Mouse (Mus musculus) heart, embryonic 16.5 days (tissue): ENCODE data around the gene Acad10. TPM values are rescaled to one million over a fixed set of nuclear protein-coding genes. Genes with fewer than 3 reads are reported as not detected.
A peak's percentile ranks its signal among the peaks of the same experiment; 100 is the strongest.

ENCODE experiments used
- ATAC-seq: fragments of 200-750 bp; cut with Nextera tagmentation; replicated peaks from 2 replicates; pipeline ENCODE4 v1.8.0; 2017; ENCODE audit warnings: moderate number of reproducible peaks; ENCODE audit not compliant: insufficient read depth, low FRiP score; ENCODE audit errors: extremely low read depth
- H3K27ac ChIP-seq: fragments of 300-500 bp; sonication (generic); 2 replicates; pipeline ENCODE4 v1.5.1; 2014; ENCODE audit warnings: mild to moderate bottlenecking, low read length, control low read depth, moderate library complexity
- H3K27me3 ChIP-seq: fragments of 300-500 bp; sonication (generic); 2 replicates; pipeline ENCODE4 v1.6.1; 2014; ENCODE audit warnings: low read length, mixed read lengths; ENCODE audit not compliant: control insufficient read depth, insufficient read depth
- H3K36me3 ChIP-seq: fragments of 300-500 bp; sonication (generic); 2 replicates; pipeline ENCODE4 v1.6.1; 2014; ENCODE audit not compliant: control insufficient read depth, insufficient read depth
- H3K4me1 ChIP-seq: fragments of 300-500 bp; sonication (generic); 2 replicates; pipeline ENCODE4 v1.6.1; 2014; ENCODE audit warnings: low read length, mixed read lengths; ENCODE audit not compliant: control insufficient read depth, insufficient read depth
- H3K4me2 ChIP-seq: fragments of 300-500 bp; sonication (generic); 2 replicates; pipeline ENCODE4 v1.6.1; 2014; ENCODE audit warnings: low read depth, mild to moderate bottlenecking, control low read depth, low read length
- H3K4me3 ChIP-seq: fragments of 300-500 bp; sonication (generic); 2 replicates; pipeline ENCODE4 v1.5.1; 2014; ENCODE audit warnings: mild to moderate bottlenecking, control low read depth, low read length
- H3K9ac ChIP-seq: fragments of 300-500 bp; sonication (generic); 2 replicates; pipeline ENCODE4 v1.6.1; 2014; ENCODE audit warnings: low read length, control low read depth
- H3K9me3 ChIP-seq: fragments of 300-500 bp; sonication (generic); replicated peaks from 2 replicates; pipeline ENCODE4 v1.6.1; 2016; ENCODE audit warnings: low read length; ENCODE audit not compliant: control insufficient read depth
- WGBS: fragments of 180-500 bp; shearing (Covaris S2); extraction: QIAGEN DNeasy Blood & Tissue Kit; methylation state at CpG from one replicate; pipeline ENCODE4 v1.1.7; 2014; 5-methylcytosine and 5-hydroxymethylcytosine counted together
- polyA plus RNA-seq: library from polyadenylated mRNA; unstranded; fragments of >200 nt; fragmentation: Nextera tagmentation; extraction: Ambion mirVana; gene quantifications from 2 replicates; pipeline ENCODE4 v1.2.1, GENCODE M21; 2015

Acad10 gene
- polyA plus RNA-seq = 2.2 and 2.6 TPM in 2 replicates

DNA sequence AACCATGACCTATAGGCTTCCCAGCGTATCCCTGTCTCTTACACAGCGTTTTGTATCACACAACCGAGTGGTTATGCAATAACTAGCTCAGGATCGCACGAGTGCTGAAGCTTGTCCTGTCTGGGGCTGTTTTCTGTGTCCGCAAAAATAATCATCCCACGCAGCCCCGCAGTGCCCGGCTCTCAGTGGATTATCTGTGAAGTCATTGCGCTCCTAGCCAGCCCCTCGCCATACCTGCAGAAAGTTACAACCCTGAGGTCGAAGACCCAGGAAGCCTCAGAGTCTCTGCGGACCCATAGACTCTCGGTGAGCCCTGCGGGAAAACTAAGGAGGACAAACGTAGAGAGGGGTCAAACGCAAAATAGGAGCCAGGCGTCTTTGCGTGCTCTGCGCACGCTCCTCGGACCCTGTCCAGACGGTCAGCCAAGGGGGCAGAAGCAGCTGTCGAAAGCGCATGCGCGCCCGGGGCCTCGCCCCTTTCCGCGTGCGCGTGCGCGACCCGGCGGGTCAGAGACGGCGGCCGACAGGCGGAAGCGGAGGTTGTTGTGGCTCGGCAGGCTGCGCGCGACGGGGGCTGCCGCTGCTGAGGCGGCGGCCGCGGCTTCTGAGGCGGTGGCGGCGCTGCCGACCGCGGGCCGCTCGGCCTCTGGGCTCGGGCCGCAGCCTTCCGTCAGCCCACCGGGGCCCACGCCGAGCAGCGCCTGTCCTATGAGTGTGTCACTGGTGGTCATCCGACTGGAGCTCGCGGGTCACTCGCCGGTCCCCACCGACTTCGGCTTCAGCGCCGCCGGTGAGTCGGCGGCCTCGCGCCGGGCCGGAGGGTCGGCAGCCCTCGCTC is at the start of gene Acad10, which contains the start of gene Brap:
Acad10 (minus strand) TSS at position 456 of the 838 bp plus-strand sequence.
Brap (plus strand) TSS at position 505 of the 838 bp plus-strand sequence.
- H3K4me3 ChIP-seq = peak within 1 kb of the TSS; percentile 91
- WGBS = 1% methylated on average over 82 of the region's 85 CpGs
- peak within 1 kb of the TSS; percentile 93 for H3K9ac ChIP-seq
- H3K27ac ChIP-seq = peak within 1 kb of the TSS; percentile 74
- H3K9me3 ChIP-seq = no peaks in the 10 kb centered on the region
- ATAC-seq = peak; percentile 88
- no peaks in the 10 kb centered on the region for H3K27me3 ChIP-seq
- H3K4me1 ChIP-seq = peaks cover 10% of the 10 kb centered on the region
- peaks cover 23% of the 10 kb centered on the region for H3K36me3 ChIP-seq
- H3K4me2 ChIP-seq = peak within 1 kb of the TSS; percentile 90

DNA sequence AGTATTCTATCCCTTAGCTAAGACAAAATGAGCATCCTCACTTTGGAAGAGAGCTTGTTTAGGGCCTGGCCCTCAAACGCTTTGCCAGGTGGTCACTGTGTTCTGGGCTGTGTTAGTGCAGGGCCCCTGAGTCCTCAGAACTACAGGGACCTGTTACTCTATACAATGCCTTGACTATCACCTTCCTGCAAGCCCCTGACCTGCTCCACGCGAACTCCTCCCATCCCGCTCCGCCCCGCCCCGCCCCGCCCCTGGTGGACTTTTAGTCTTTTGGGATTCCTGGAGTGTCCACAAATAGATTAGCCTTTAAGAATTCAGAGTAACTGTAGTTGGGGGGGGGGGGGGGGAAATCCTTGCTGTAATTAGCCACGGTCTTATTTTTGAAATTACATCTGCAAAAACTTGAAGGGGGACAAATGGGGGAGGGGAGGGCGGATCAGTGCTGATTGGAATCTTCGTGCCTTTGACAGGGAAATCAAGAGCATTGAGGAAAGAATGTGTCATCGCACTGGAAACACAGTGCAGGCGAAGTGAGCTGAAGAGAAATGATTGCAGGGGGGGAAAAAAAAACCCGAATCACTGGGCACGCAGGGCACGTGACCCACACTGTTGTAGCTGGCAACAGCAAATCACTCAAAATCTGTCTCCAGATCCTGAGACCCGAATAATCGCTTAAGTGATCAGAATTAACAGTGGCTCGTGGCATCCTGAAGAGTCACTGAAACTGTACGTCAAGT is 44.4 kb upstream of the Acad10 start:
- H3K27me3 ChIP-seq = no peaks in the 10 kb centered on the region

GRCm38 (mm10) chr5:121703341-121703740 is 43.0 kb upstream of the Acad10 start:
- Histone ChIP-seq H3K4me1 (peaks cover 17% of the 10 kb centered on the region), H3K36me3 (no peaks in the 10 kb centered on the region), H3K9me3 (no peaks in the 10 kb centered on the region), H3K4me3 (no peak overlapping the region), H3K9ac (no peak overlapping the region), H3K27ac (no peak overlapping the region), H3K27me3 (no peaks in the 10 kb centered on the region), H3K4me2 (no peak overlapping the region)
- 64% methylated on average over 1 of the region's 1 CpGs for WGBS
- ATAC-seq = no peak

More for the DNA sequence above, 44.4 kb upstream of the Acad10 start:
- no peaks in the 10 kb centered on the region for H3K36me3 ChIP-seq
- no peak overlapping the region for H3K27ac ChIP-seq
- 8% methylated on average over 20 of the region's 20 CpGs for WGBS
- peak overlapping the region; percentile 70 for H3K4me2 ChIP-seq
- H3K4me3 ChIP-seq = peak overlapping the region; percentile 43
- H3K4me1 ChIP-seq = peaks cover 17% of the 10 kb centered on the region
- 0 out of 2 replicates have a peak overlapping the region, but pooled peaks have one; percentile 38 for H3K9ac ChIP-seq
- ATAC-seq = peak; percentile 7; the same call in 1 of the 2 replicates
- no peaks in the 10 kb centered on the region for H3K9me3 ChIP-seq

DNA sequence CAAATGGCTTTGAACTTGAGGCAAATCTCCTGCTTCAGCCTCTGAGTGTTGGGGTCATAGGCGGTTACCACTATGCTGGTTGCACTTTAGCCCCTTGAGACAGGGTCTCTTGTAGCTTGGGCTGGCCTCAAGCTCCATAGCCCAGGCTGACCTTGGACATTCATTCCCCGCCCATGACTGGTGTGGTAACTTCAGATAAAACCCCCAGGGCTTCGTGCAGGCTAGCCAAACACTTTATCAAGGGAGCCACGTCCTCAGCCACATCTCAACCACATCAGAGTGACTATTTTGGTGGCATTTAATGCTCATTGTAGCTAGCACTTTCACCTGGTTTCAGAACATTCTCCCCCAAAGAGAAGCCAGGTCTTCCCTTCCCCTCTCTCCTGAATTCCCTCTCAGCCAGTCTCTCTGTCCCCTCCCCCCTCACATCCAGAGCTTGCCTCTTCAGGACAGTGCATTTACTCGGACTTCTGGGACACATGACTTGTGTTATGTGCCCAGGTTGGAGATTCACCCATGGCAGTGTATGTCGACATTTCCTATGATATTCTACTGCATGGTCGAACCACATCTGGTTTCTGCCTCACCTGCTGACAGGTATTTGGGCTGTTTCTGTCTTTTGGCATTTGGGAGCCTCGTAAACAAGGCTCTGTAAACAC is 40.9 kb upstream of the Acad10 start:
- Histone ChIP-seq H3K4me3 (no peak overlapping the region), H3K27me3 (no peaks in the 10 kb centered on the region), H3K9ac (no peak overlapping the region), H3K36me3 (no peaks in the 10 kb centered on the region), H3K4me2 (no peak overlapping the region), H3K9me3 (no peaks in the 10 kb centered on the region), H3K4me1 (peaks cover 17% of the 10 kb centered on the region), H3K27ac (no peak overlapping the region; the same call in 1 of the 2 replicates)
- WGBS = 39% methylated on average over 8 of the region's 8 CpGs
- ATAC-seq = no peak

DNA sequence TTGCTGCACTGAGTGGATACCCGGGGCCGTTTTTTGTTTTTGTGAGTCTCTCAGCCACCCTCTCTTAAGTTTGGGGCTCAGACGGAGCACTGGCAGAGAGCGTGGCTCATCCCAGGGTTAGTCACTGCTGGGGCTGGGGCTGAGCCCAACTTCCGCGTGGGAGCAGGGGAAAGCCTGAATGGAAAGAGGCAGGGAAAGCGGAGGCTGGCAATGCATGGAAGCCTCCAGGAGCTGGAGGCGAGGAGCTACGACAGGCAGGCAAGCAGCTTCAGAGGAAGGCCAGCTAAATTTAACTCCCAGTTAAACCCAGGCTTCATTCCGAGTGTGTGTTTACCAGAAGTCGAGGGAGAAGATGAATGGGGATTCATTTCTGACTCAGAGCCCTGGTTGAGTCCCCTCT is 40.2 kb upstream of the Acad10 start:
- H3K4me3 ChIP-seq = peak overlapping the region; percentile 32
- H3K27me3 ChIP-seq = no peaks in the 10 kb centered on the region
- peak overlapping the region; percentile 64 for H3K4me2 ChIP-seq
- H3K27ac ChIP-seq = peak overlapping the region; percentile 63
- no peaks in the 10 kb centered on the region for H3K36me3 ChIP-seq
- no peaks in the 10 kb centered on the region for H3K9me3 ChIP-seq
- peak overlapping the region; percentile 76 for H3K9ac ChIP-seq
- peaks cover 17% of the 10 kb centered on the region for H3K4me1 ChIP-seq
- peak; percentile 34; the same call in 1 of the 2 replicates for ATAC-seq
- WGBS = 12% methylated on average over 11 of the region's 11 CpGs

DNA sequence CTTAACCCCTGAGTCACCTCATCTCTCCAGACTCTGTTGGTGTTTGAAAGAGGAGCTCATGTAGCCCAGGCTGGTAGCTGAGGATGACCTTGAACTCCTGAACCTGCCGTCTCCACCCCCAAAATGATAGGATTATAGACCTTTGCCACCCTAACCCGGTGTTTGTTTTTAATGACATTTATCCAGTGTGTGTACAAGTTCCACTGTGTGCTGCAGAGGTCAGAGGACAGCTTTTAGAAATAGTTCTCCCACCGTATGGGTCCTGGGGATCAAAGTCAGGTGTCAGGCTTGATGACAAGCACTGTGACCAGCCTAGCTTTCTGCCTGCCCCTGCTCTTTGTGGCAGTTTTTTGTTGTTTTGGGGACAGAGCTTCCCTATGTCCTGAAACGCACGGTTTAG is 39.6 kb upstream of the Acad10 start:
- Histone ChIP-seq H3K4me2 (peak overlapping the region; percentile 64), H3K9ac (peak overlapping the region; percentile 76), H3K27me3 (no peaks in the 10 kb centered on the region), H3K4me1 (peaks cover 13% of the 10 kb centered on the region), H3K36me3 (no peaks in the 10 kb centered on the region), H3K9me3 (no peaks in the 10 kb centered on the region), H3K4me3 (no peak overlapping the region), H3K27ac (peak overlapping the region; percentile 63; the same call in 1 of the 2 replicates)
- WGBS = 49% methylated on average over 5 of the region's 5 CpGs
- ATAC-seq = no peak

DNA sequence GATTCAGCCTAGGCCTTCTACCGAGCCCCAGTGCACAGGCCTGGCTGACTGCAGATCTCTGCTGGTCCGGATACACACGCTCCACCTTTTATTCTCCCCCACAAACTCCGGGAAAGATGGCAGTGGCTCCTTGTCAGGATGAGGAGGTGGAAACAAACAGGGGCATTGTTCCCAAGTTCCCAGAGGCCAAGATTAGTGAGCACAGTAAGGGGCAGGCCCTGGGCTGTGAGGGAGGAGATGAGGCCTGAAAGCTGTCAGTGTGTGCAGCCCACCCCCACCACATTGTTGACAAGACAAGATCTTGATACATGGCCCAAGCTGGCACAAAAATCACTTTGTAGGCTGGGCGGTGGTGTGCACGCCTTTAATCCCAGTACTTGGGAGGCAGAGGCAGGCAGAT is 36.4 kb upstream of the Acad10 start:
- no peak overlapping the region for H3K27ac ChIP-seq
- ATAC-seq = no peak
- H3K27me3 ChIP-seq = no peaks in the 10 kb centered on the region
- no peak overlapping the region for H3K4me3 ChIP-seq
- no peak overlapping the region for H3K4me2 ChIP-seq
- H3K9ac ChIP-seq = no peak overlapping the region
- no peaks in the 10 kb centered on the region for H3K9me3 ChIP-seq
- peaks cover 12% of the 10 kb centered on the region for H3K4me1 ChIP-seq
- WGBS = 58% methylated on average over 6 of the region's 6 CpGs
- H3K36me3 ChIP-seq = no peaks in the 10 kb centered on the region

DNA sequence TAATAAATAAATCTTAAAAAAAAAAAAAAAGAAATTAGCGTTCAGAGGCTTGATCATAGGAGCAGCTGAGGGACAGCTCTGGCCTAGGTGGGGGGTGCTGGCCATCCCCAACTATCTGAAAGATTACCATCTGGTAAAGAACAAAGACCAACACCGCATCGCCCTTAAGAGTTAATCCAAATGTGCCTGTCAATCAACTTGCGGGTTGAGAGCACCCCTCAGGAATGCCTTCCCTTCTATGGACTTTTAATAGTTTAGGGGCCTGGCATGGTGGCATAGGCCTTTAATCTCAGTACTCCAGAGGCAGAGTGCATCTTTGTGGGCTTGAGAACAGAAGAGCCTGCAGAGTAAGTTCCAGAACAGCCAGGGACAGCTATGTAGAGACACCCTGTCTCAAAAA is 32.6 kb upstream of the Acad10 start:
- no peak for ATAC-seq
- Histone ChIP-seq H3K4me1 (peaks cover 2% of the 10 kb centered on the region; the same call in 1 of the 2 replicates), H3K4me2 (no peak overlapping the region), H3K4me3 (no peak overlapping the region), H3K36me3 (no peaks in the 10 kb centered on the region), H3K27me3 (no peaks in the 10 kb centered on the region), H3K9ac (no peak overlapping the region), H3K9me3 (no peaks in the 10 kb centered on the region), H3K27ac (no peak overlapping the region)
- WGBS = 65% methylated on average over 4 of the region's 4 CpGs
